Mouse (Mus musculus) induced T-regulatory cell, adult 2 months (primary cell): ENCODE results near the gene Aspdh.

Experiments
- DNase-seq: peaks from one replicate; pipeline ENCODE4 v3.0.0-alpha.2; 2012; ENCODE audit warnings: low read depth

Aspdh gene

GRCm38 (mm10) chr7:44446070-44446855 is 18.9 kb upstream of the Aspdh start:
- no peak for DNase-seq

DNA sequence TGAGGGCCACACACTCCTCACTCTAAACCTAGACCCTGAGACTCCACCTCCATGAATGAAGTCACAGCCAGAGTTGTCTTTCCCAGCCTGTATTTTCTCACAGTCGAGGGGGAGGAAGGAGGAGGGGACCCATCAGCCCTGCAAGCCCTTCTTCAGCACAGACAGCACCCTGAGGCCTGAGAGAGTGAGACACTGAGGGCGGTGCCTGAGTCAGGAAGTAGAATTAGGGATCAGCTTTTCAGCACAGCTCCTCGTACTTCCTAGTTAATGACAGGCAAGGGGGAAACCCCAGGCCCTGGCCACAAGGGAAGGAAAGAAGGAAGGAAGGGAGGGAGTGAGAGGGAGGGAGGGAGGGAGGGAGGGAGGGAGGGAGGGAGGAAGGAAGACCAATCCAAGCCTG is 11.9 kb upstream of the Aspdh start:
- DNase-seq, result no peak

DNA sequence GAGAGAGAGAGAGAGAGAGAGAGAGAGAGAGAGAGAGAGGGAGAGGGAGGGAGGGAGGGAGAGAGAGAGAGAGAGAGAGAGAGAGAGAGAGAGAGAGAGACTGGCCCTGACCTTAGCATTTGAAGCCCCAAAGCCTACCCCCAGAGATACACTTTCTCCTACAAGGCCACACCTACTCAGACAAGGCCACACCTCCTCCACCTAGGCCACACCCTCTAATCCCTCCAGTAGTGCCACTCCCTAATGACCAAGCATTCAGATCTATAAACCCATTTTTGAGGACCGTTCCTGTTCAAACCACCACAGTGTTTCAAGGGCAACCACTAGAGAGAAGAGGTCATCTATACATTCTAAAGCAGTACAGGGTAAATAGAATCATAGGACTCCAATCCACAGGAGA is 8.9 kb upstream of the Aspdh start:
- DNase-seq, result no peak

DNA sequence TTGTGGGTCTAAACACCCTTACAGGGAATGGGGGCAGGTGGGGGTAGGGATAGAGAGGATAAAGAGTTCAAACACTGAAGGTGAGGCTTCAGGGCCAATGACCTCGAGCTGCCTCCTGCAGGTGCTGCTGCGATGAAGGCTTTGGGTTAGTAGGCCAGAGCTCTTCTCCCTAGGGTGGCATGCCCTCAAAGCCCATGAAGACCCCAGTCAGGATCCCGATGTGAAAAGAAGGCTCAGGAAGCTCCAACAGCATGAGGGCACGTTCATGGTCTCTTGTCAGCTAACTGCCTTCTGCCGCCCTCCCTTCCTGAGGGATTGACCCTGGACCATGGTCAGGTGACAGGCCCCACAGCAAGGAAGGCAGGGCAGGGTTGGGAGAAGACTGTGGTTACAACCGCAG is 5.1 kb upstream of the Aspdh start:
- no peak for DNase-seq

DNA sequence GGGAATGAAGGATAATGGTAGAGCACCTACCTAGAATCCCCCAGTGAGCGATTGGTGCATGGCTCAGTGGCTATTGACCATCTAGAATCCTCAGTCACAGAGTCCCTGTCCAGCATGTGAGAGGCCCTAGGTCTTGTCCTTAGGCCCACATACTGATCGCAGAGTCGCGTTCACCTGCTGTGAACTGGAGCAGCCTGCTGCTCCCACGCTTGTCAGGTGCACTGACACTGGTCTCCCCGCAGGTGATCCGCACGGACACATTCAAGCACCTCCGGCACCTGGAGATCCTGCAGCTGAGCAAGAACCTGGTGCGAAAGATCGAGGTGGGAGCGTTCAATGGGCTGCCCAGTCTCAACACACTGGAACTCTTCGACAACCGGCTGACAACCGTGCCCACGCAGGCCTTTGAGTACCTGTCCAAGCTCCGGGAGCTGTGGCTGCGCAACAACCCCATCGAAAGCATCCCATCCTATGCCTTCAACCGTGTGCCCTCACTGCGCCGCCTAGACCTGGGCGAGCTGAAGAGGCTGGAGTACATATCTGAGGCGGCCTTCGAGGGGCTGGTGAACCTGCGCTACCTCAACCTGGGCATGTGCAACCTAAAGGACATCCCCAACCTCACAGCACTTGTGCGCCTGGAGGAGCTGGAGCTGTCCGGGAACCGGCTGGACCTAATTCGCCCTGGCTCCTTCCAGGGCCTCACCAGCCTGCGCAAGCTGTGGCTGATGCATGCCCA is 4.3 kb upstream of the Aspdh start:
- DNase-seq, result no peak

GRCm38 (mm10) chr7:44461503-44462217 is 3.5 kb upstream of the Aspdh start:
- DNase-seq, result no peak

DNA sequence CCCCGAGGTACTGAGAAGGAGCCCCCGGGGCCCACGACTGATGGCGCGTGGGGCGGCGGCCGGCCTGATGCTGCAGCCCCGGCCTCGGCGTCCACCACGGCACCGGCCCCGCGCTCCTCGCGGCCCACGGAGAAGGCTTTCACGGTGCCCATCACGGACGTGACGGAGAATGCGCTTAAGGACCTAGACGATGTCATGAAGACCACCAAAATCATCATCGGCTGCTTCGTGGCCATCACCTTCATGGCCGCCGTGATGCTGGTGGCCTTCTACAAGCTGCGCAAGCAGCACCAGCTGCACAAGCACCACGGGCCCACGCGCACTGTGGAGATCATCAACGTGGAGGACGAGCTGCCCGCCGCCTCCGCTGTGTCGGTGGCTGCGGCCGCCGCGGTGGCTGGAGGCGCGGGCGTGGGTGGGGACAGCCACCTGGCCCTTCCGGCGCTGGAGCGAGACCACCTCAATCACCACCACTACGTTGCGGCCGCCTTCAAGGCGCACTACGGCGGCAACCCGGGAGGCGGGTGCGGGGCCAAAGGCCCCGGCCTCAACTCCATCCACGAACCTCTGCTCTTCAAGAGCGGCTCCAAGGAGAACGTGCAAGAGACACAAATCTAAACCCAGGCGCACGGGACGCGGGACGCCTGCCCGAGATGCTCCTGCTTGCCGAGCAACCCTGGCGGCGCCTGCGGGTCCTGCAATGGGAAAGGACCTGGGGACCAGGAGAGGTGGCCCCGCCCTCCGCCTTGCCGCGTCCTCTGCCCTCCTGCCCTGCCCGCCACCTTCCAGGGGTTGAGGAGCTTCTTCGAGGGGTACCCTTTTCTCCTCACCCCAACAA is 2.8 kb upstream of the Aspdh start:
- DNase-seq, result peak; percentile 48

DNA sequence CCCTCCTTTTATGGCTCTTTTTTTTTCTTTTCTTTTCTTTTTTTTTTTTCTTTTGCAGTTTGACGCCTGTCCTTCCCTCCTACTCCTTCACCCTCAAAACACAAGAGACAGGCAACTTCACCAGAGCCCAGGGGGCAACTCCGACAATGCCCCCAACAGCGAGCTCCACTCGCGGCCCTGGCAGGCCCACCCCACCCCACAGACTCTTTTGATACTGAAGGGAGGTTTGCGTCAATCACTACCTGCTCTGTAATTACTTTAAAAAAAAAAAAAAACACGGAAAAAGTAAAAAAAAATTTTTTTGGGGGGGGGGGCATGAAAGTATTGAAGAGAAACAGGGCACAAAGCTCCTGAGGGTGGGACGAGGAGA is 2.1 kb upstream of the Aspdh start:
- no peak for DNase-seq

GRCm38 (mm10) chr7:44463556-44464225 is 1.5 kb upstream of the Aspdh start:
- no peak for DNase-seq

- DNase-seq, result no peak
Measured at GRCm38 (mm10) chr7:44464511-44464910, 680 bp upstream of the Aspdh start.

DNA sequence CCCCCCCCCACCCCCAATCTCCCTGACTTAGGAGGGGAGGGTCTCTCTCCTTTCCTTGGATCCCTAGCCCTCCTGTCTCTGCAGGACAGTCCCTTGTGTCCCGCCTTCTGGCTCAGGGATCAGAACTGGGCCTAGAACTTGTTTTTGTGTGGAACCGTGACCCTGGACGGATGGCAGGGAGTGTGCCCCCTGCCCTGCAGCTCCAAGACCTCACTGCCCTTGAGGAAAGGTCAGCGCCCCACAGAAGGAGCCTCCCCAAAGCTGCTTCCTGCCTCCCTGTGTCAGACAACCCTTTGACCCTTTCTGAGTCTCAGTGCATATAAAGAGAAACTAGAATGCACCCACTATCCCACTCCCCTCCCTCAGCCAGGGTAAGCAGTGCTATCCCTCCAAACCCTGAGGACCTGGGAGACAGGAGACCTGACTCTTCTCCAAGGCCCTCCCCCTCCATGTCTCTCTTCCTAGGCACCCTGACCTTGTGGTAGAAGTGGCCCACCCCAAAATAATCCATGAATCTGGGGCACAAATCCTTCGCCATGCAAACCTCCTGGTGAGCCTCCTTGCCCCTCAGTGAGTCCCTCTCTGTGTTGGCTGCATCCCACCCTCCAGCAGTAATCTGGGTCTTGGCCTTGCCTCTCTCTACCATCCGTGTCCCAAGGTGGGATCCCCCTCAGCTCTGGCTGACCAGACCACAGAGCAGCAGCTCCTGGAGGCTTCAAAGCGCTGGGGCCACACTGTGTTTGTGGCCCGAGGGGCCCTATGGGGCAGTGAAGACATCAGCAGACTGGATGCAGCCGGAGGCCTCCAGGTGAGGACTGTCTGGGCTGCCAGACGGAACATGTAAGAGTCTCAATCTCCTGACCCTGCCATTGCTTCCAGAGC is 1.1 kb downstream of the Aspdh start:
- no peak for DNase-seq

DNA sequence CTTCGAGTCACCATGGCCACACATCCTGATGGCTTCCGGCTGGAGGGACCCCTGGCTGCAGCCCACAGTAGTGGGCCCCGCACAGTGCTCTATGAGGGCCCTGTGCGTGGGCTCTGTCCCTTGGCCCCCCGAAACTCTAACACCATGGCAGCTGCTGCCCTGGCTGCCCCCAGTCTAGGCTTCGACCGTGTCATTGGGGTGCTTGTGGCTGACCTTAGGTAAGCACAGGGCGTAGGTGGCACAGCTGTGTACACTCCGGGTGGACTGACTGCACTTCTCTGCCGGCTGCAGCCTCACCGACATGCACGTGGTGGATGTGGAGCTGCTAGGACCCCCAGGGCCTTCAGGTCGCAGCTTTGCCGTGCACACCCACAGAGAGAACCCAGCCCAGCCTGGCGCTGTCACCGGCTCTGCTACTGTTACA is 1.7 kb downstream of the Aspdh start:
- DNase-seq, result no peak

- DNase-seq, result peak; percentile 96
Measured at GRCm38 (mm10) chr7:44467811-44468411, 2.7 kb downstream of the Aspdh start, which contains the start of gene Josd2. TSS of gene Josd2 (plus strand) at chr7:44467980.

GRCm38 (mm10) chr7:44468644-44469285 is 3.6 kb downstream of the Aspdh start:
- DNase-seq, result no peak

- no peak for DNase-seq
Measured at GRCm38 (mm10) chr7:44469677-44470675, 4.8 kb downstream of the Aspdh start.

DNA sequence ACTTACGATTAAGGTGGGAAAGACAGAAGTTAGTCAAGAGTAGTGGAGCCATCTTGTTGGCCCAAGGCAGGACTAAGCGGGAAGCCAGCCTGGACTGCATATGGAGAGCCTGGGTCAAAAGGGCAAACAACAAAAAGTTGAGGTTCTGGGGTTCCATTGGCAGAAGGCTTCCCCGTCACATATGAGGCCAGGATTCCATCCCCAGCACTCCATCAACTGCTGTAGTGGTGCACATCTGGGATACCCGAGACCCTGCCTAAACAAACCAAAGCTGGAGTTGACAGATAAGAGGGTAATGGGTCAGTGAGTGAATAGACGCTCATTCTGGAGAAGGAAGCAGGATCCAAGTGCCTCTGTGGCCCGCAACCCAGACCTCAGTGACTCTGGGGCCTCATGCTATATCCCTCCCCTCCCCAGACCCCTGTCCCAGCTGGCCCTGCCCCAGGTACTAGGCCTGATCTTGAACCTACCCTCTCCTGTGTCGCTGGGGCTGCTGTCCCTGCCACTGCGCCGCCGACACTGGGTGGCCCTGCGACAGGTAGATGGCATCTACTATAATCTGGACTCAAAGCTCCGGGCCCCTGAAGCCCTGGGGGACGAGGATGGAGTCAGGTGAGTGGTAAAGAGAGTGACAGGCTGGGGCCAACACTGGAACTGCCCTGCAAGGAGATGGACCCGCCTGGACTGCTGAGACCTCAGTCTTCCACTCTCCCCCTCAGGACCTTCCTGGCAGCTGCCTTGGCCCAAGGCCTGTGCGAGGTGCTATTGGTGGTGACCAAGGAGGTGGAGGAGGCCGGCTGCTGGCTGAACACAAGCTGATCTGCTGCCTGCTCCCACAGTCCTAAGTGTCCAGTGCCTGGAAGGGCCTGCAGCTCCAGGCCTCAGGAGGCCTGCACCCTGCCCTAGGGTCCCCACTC is 5.8 kb downstream of the Aspdh start:
- DNase-seq, result no peak
